Mouse (Mus musculus): ENCODE data around the gene Fam213a. TPM values are rescaled to one million over a fixed set of nuclear protein-coding genes. Genes with fewer than 3 reads are reported as not detected.
"Not testable (repeated sequence)": the region's sequence is repeated elsewhere in the genome, so short reads cannot be mapped to it uniquely, and the experiment has no call there.

The Fam213a gene
- total RNA-seq (2022), result 100 to 1,000 TPM; 121 to 133 (median 125) TPM

DNA sequence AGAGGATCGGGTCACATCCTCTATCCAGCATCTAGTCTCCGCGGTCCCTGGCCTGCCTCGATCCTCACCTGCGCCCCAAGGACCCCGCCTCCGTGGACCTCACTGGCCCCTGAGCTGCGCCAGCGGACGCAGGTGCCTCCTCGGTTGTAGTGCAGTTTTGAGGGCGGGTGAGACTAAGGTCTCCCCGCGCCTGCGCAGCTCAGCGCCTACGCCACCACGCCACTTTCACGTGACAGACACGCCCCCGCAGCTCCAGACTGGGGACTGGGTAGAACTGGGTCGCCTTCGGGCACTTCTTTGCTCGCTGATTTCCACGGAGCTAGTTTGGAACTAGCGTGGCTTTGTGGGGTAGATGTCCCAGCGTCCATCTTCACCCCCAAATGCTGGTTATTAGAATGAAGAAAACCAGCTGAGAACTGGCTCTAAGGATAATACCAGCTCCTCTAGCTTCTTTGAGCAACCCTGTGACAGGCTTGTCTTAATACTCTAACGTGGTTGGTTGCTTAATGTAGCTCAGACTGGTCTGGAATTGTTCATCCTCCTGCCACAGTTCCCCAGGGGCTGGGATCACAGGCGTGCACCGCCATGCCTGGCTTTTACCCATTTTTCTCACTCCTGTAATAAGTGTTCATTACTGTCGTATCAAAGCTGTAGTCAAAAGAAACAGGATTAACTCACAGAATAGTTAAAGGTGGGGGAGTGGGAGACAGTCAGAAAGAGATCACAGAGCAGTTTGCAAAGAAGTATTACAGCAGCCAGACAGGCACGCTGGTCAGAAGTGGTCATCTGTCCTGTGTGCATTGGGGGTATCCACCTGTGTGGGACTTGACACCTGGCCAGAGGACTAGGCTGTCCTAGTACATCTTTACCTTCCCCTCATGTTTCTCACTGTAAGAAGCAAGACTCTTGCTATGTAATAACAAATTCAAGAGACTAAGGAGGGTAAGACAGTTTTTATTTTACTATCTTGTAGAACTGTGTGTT lies at the start of gene Fam213a:
Gene Fam213a, minus strand, starts transcription at position 159 of the 984 bp plus-strand sequence.
- DNase-seq (ENCODE audit: low spot score in 2 of 2), result peak; percentile 90 to 93

DNA sequence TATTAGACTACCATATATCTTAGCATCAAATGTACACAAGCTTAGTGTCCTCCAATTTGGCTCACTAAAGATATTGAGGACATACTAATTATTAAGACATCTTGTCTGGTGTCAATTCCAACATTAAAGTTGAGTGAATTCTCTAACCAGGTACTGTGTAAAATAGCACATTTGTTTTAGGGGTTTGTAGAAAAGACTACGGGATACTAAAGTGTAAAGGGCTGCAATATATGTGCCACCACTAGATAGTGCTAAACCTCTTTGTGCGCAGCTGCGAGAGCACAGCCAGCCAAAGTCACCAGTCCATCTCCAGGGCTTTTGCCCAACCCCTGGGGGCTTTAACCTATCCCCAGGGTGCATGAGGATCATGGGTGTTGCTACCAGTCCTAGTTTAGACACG lies 39.6 kb upstream of the Fam213a start:
- not testable (repeated sequence) for DNase-seq (ENCODE audit: low spot score in 2 of 2)

GRCm38 (mm10) chr14:41052481-41052880 lies 38.9 kb upstream of the Fam213a start:
- no peak for DNase-seq (ENCODE audit: low spot score in 2 of 2)

- DNase-seq (ENCODE audit: low spot score in 2 of 2), result no peak
These were observed 36.9 kb upstream of the Fam213a start for GRCm38 (mm10) chr14:41050471-41050870.

GRCm38 (mm10) chr14:41047402-41047801 lies 33.8 kb upstream of the Fam213a start:
- DNase-seq (ENCODE audit: low spot score in 2 of 2), result no peak

GRCm38 (mm10) chr14:41035146-41035798 lies 21.7 kb upstream of the Fam213a start:
- DNase-seq (ENCODE audit: low spot score in 2 of 2), result peak in 1 of 2 experiments; percentile 28

DNA sequence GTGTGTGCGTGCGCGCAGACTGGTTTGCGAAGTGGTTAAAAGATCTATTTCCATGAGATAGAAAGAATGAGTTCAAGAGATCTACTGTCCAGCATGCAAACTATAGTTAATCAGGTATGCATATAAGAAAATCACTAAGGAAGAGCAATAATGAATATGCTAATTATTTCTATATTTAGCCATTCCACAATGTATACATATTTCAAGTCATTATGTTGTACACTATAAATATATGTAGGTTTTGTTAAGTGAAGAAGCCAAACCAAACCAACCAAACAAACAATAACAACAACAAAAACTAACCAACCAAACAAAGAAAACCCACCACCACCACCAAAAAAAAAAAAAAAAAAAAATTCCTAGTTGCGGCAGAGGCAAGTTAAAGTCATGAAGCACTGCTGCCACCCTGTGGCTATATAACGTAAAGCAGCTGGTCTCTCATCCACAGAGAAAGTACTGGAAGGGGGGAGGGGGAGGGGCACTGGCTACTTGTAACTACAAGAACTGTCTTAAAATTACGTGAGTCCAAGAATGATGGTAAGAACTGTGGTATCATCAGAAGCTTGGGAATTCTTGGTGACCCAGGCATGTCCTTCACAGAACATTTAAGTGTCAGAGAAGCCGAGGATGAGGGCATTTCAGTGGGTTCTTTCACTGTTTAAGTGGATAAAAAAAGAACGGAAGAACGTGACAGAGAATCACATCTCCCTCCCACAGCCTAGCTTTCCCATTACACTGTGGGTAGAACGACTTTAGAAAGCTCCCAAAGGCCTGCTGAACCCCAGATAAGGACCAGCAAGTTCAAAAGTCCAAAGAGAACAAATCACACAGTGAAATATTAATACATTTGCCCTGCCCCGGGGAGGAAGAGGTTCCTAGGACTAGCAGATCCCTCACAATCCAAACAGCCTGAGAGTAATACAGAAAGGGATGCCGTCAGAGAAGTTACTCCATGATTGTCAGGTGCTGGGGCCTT lies 19.8 kb upstream of the Fam213a start:
- DNase-seq (ENCODE audit: low spot score in 2 of 2), result peak; percentile 42 to 65

GRCm38 (mm10) chr14:41030989-41031513 lies 17.5 kb upstream of the Fam213a start:
- no peak for DNase-seq (ENCODE audit: low spot score in 2 of 2)

GRCm38 (mm10) chr14:41029303-41029702 lies 15.7 kb upstream of the Fam213a start:
- DNase-seq (ENCODE audit: low spot score in 2 of 2), result no peak

GRCm38 (mm10) chr14:41025594-41026284 lies 12.2 kb upstream of the Fam213a start:
- no peak for DNase-seq (ENCODE audit: low spot score in 2 of 2)

GRCm38 (mm10) chr14:41025087-41025486 lies 11.5 kb upstream of the Fam213a start:
- no peak for DNase-seq (ENCODE audit: low spot score in 2 of 2)

- no peak for DNase-seq (ENCODE audit: low spot score in 2 of 2)
These were observed 7.7 kb upstream of the Fam213a start for GRCm38 (mm10) chr14:41021246-41021645.

GRCm38 (mm10) chr14:41017460-41017859 lies 3.9 kb upstream of the Fam213a start:
- DNase-seq (ENCODE audit: low spot score in 2 of 2), result no peak

DNA sequence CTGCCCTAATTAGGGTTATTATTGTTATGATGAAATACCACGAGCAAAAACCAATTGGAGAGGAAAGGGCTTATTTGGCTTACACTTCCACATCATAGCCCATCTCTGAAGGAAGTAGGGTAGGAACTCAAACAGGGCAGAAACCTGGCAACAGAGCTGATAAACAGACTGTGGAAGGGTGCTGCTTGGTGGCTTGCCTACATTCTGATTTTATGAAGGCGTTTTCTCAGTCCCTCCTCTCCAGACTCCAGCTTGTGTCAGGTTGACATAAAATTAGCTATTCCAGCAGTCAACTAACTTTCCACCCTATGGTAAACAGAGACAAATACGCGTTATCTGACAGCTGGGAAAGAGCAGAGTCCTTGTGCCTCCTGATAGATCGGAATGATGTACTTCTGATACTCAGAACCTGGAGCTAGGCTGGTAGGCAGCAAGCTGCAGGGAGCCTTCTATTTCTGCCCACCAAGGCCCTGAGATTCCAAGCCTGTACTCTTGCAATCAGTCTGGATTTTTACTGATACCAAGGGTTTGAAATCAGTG lies 1.2 kb upstream of the Fam213a start:
- DNase-seq (ENCODE audit: low spot score in 2 of 2), result peak in 1 of 2 experiments; percentile 25

DNA sequence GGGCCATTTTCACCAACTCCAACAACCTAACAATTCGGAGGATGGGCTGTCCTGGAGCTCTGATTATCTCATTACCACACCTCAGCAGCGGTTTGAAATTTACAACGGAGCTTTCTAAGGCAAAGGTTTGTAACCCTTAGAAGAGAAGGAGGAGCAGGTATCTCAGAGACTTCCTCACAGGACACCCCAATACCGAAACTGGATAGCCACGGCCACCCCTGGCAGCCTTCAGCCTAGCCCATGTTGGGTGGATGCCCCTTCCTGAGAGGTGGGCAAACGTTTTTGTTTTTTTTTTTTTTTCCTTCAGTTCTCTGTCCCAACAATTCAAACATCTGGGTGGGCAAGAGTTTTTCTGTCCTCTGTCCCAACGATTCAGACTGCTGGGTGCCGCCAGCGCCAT lies 445 bp downstream of the Fam213a start:
- no peak for DNase-seq (ENCODE audit: low spot score in 2 of 2)

DNA sequence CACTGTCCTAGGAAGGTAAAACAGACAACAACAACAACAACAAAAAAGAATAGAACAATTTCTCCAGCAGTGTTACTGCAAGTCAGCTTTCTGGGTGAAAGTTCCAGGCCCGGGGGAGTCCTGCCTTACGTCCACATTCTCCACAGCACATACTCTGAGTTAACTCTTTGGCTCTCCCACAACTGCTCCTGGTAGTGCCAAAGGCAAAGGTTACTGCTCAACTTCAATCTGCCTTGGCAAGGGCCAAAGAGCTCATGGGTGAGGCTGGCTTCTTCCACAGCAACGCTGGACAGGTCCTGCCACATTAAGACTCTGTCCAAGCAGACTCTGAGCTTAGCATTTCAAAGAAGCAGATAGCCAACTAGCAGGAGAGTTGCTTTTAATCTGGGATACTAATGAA lies 1.7 kb downstream of the Fam213a start:
- no peak for DNase-seq (ENCODE audit: low spot score in 2 of 2)

DNA sequence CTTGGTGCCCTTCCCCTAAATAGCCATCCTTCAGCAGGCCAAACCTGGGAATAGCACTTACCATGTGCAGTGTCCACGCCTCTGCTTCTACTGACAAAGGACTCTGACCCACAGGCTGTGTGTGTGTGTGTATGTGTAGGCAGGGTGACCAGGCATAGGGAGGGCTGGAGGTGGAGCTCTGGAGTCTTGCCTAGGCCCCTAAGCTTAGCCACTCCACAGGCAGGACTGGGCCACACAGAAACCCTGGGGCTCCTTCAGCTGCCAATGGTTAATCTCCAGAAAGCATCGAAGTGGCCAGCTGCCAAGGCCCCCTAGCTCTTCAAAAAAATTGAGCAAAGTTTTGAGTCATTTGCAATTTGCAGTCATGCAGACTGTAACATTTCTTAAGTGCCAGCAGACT lies 5.5 kb downstream of the Fam213a start:
- no peak for DNase-seq (ENCODE audit: low spot score in 2 of 2)

- no peak for DNase-seq (ENCODE audit: low spot score in 2 of 2)
These were observed 5.9 kb downstream of the Fam213a start for GRCm38 (mm10) chr14:41007641-41008040.

DNA sequence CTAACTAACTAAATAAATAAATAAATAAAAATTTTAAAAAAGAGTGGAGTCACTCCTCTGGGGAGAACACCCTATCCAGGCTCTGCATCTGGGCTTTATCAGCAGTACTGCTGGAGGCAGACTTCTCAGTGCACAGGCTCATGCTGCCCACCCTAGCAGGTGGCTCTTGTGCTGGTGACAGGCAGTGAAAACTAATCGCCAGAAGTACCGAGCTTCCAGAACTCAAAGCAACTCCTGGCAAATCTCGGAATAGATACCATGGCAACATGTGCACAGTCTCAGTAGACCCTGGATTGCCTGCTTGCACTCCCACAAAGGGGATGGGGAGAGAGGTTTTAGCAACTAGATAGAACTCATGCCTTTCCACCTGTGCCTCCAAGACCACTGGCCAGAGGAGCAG lies 6.7 kb downstream of the Fam213a start:
- no peak for DNase-seq (ENCODE audit: low spot score in 2 of 2)

- no peak for DNase-seq (ENCODE audit: low spot score in 2 of 2)
These were observed 7.3 kb downstream of the Fam213a start for GRCm38 (mm10) chr14:41006263-41006662.

All from left cerebral cortex, adult 8-10 months (tissue).